Mouse (Mus musculus) ES-Bruce4 (cell line): ENCODE data around the gene Ccdc62.

Experiments
- CTCF ChIP-seq: IDR thresholded peaks from one replicate; pipeline ENCODE4 v1.8.1; 2011; ENCODE audit warnings: low read depth, low read length
- EP300 ChIP-seq: IDR thresholded peaks from 2 replicates; pipeline ENCODE4 v1.6.1; 2011; ENCODE audit warnings: low read depth, low read length; ENCODE audit not compliant: insufficient read depth
- POLR2A ChIP-seq: IDR thresholded peaks from one replicate; pipeline ENCODE4 v1.8.1; 2011; ENCODE audit warnings: low read length; ENCODE audit not compliant: insufficient read depth

- no peak for TF ChIP-seq POLR2A
- no peak for TF ChIP-seq CTCF
- TF ChIP-seq EP300: no peak
Measured at GRCm38 (mm10) chr5:123972453-123972852, 42.0 kb downstream of the Ccdc62 start.
